Mouse (Mus musculus): ENCODE results near the gene Adgrg4. TPM values are rescaled to one million over a fixed set of nuclear protein-coding genes. Genes with fewer than 3 reads are reported as not detected.

The Adgrg4 gene
- polyA plus RNA-seq, 1 experiment from 2014 or later, result not detected

Other genes starting within 250 kb of the Adgrg4 start
- gene Fhl1, start 138.4 kb upstream of the Adgrg4 start, polyA plus RNA-seq (2015; fragmentation: Nextera tagmentation; extraction: Ambion mirVana), result 17.0 and 24.9 TPM in 2 replicates
- gene Map7d3, start 47.8 kb upstream of the Adgrg4 start, polyA plus RNA-seq (2015; fragmentation: Nextera tagmentation; extraction: Ambion mirVana), result 0.35 TPM in 2 replicates
- not detected in 2 replicates for gene Brs3, start 172.9 kb downstream of the Adgrg4 start, polyA plus RNA-seq (2015; fragmentation: Nextera tagmentation; extraction: Ambion mirVana)
- 19.4 and 20.3 TPM in 2 replicates for gene Htatsf1, start 183.4 kb downstream of the Adgrg4 start, polyA plus RNA-seq (2015; fragmentation: Nextera tagmentation; extraction: Ambion mirVana)
- not detected in 2 replicates for gene Vgll1, start 217.9 kb downstream of the Adgrg4 start, polyA plus RNA-seq (2015; fragmentation: Nextera tagmentation; extraction: Ambion mirVana)